Mouse (Mus musculus): ENCODE measurements around the gene Ttn. TPM values are rescaled to one million over a fixed set of nuclear protein-coding genes. Genes with fewer than 3 reads are reported as not detected.

Gene Ttn
- polyA plus RNA-seq, 1 experiment from 2014 or later: 706 TPM

DNA sequence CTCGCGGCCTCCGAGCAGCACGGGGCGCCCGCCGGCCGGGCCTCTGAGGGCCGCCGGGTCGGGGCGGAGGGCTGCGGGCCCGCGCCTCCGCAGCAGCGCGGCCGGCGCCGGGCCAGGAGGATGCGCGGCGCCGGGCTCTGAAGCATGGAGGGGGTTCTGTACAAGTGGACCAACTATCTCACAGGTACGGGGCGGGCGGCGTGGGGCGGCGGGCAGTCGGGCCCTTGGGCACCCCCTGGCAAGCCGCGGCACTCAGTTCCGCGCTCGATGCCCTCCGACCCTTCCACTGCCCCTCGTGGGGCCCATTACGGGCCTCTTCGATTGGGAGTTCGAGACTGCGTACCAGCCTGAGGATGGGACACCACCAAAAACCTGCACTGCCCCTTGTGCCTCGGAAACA is 306.9 kb downstream of the Ttn start:
- under 1% methylated on average over 40 of the region's 44 CpGs for WGBS
- Histone ChIP-seq H3K4me1 (ENCODE audit: control insufficient read depth in 2 of 2, insufficient read depth in 2 of 2, low read length in 2 of 2) (peaks cover 6 to 32% of the 10 kb centered on the region in 2 experiments), H3K9ac (ENCODE audit: low read length) (peak overlapping the region; percentile 89), H3K4me3 (ENCODE audit: control insufficient read depth in 1 of 2, insufficient read depth in 1 of 2, low read depth in 1 of 2, low read length in 2 of 2) (peak overlapping the region; percentile 78 to 83), H3K36me3 (ENCODE audit: control insufficient read depth, insufficient read depth, low read length) (peaks cover 16% of the 10 kb centered on the region), H3K9me3 (ENCODE audit: control insufficient read depth, low read length) (no peaks in the 10 kb centered on the region), H3K27ac (replicated peaks in 1 of 2; ENCODE audit: control insufficient read depth in 1 of 2, insufficient read depth in 1 of 2, low read depth in 2 of 2, low read length in 2 of 2) (peak overlapping the region in 1 of 2 experiments; percentile 85; a peak in 2 of 4 replicates), H3K27me3 (ENCODE audit: control insufficient read depth, insufficient read depth, low read length) (no peaks in the 10 kb centered on the region), H3K4me2 (ENCODE audit: low read length) (peak overlapping the region; percentile 88)
- ATAC-seq (ENCODE audit: insufficient number of reproducible peaks, insufficient read depth, low FRiP score, low read depth): peak; percentile 13; the same call in 1 of the 2 replicates

DNA sequence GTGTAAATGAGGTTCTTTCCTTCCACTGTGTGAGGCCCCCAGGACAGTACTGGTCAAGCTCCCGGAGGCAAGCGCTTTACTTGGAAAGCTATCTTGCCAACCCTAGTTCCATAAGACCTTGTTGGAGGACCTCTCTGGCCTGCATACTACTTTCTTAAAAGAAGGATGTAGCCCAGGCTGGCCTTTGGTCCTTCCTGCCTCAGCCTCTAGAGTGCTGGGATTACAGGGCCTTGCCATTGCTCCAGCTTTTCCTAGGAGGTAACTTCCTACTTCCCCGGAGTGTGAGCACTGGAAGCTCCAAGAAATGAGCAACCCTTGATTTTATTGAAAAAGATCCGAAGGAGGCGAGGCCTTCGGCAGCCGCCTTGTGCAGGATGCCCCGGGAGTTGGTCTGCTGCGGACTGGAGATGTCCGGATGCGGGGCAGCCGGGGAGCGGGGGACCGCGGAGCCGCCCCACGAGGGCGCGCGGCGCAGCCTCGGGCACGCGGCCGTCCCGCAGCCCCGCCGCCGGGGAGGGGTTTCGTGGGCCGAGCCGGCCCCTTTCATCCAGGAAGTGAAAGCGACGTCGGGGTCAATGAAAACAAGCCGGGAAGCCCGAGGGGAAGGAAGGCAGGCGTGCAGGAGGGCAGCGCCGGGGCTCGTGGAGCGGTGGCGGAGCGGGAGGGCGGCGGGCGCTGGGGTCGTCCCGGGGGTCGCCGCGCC is 307.5 kb downstream of the Ttn start, which contains the start of gene Plekha3:
TSS of gene Plekha3 (plus strand) at position 557 of the 703 bp plus-strand sequence.
- Histone ChIP-seq H3K27me3 (ENCODE audit: control insufficient read depth, insufficient read depth, low read length) (no peaks in the 10 kb centered on the region), H3K4me3 (ENCODE audit: control insufficient read depth in 1 of 2, insufficient read depth in 1 of 2, low read depth in 1 of 2, low read length in 2 of 2) (peak within 1 kb of the TSS; percentile 78 to 83), H3K4me2 (ENCODE audit: low read length) (peak within 1 kb of the TSS; percentile 88), H3K4me1 (ENCODE audit: control insufficient read depth in 2 of 2, insufficient read depth in 2 of 2, low read length in 2 of 2) (peaks cover 6 to 32% of the 10 kb centered on the region in 2 experiments), H3K27ac (replicated peaks in 1 of 2; ENCODE audit: control insufficient read depth in 1 of 2, insufficient read depth in 1 of 2, low read depth in 2 of 2, low read length in 2 of 2) (peak within 1 kb of the TSS; percentile 72 to 85), H3K9me3 (ENCODE audit: control insufficient read depth, low read length) (no peaks in the 10 kb centered on the region), H3K36me3 (ENCODE audit: control insufficient read depth, insufficient read depth, low read length) (peaks cover 12% of the 10 kb centered on the region), H3K9ac (ENCODE audit: low read length) (peak within 1 kb of the TSS; percentile 89)
- WGBS: 6% methylated on average over 38 of the region's 52 CpGs
- peak; percentile 79 for ATAC-seq (ENCODE audit: insufficient number of reproducible peaks, insufficient read depth, low FRiP score, low read depth)

DNA sequence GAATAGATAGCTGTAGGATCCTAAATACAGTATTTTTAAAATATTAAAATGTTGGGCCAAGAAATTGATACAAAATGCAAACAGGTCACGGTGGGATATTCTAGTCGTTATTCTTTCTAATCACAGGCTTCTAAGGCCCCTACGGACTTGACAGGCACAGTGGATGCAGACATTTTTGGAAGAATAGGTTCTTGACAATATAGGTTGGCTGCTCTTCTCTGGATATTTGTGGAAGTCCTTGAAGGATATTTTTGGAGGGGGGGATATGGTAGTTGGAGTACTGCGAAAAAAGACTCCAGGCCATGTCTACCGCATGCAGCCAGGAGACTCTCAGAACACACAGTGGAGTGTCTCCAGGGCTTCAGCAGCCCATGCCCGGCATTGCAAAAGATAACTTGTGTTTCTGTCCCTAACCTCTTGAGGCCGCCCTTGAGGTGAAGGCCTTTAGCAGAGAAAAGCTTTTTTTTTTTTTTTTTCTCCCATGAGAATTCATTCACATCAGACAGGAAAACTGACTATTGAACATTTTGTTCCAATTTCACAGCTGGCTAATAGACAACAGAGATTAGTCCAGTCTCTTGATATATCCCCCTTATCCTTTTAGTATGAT is 308.8 kb downstream of the Ttn start:
- Histone ChIP-seq H3K4me2 (ENCODE audit: low read length) (peak overlapping the region; percentile 68), H3K27me3 (ENCODE audit: control insufficient read depth, insufficient read depth, low read length) (no peaks in the 10 kb centered on the region), H3K9ac (ENCODE audit: low read length) (no peak overlapping the region), H3K27ac (replicated peaks in 1 of 2; ENCODE audit: control insufficient read depth in 1 of 2, insufficient read depth in 1 of 2, low read depth in 2 of 2, low read length in 2 of 2) (peak overlapping the region; percentile 66 to 84; a peak in 3 of 4 replicates), H3K9me3 (ENCODE audit: control insufficient read depth, low read length) (no peaks in the 10 kb centered on the region), H3K4me1 (ENCODE audit: control insufficient read depth in 2 of 2, insufficient read depth in 2 of 2, low read length in 2 of 2) (peaks cover 6 to 32% of the 10 kb centered on the region in 2 experiments), H3K4me3 (ENCODE audit: control insufficient read depth in 1 of 2, insufficient read depth in 1 of 2, low read depth in 1 of 2, low read length in 2 of 2) (peak overlapping the region in 1 of 2 experiments; percentile 48; a peak in 2 of 4 replicates), H3K36me3 (ENCODE audit: control insufficient read depth, insufficient read depth, low read length) (peaks cover 13% of the 10 kb centered on the region; the same call in 1 of the 2 replicates)
- no peak for ATAC-seq (ENCODE audit: insufficient number of reproducible peaks, insufficient read depth, low FRiP score, low read depth)
- WGBS: 25% methylated on average over 7 of the region's 7 CpGs

DNA sequence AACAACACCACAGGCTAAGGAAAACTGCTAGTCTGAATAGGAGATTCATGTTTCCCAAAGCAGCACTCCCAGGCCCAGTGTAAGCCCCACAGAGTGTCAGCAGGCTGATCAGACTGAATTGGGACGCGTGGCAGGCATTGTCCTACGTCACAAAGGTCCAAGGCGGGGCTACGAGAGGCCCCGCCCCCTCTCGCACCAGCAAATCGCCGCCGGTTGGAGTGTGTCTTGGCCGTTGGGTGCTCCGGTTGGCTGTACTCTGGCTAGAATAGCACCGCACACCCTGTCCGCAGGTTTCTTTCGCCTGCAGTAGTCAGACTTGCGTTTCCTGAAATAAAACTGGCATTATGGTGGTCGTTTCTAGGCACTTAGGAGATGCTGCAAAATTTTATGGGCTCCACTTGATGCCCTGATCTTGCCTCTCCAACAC is 309.4 kb downstream of the Ttn start, which contains the start of gene Fkbp7:
TSS of gene Fkbp7 (minus strand) at position 151 of the 427 bp plus-strand sequence.
- 0% methylated on average over 17 of the region's 17 CpGs for WGBS
- Histone ChIP-seq H3K27me3 (ENCODE audit: control insufficient read depth, insufficient read depth, low read length) (no peaks in the 10 kb centered on the region), H3K4me1 (ENCODE audit: control insufficient read depth in 2 of 2, insufficient read depth in 2 of 2, low read length in 2 of 2) (peaks cover 6 to 32% of the 10 kb centered on the region in 2 experiments)

DNA sequence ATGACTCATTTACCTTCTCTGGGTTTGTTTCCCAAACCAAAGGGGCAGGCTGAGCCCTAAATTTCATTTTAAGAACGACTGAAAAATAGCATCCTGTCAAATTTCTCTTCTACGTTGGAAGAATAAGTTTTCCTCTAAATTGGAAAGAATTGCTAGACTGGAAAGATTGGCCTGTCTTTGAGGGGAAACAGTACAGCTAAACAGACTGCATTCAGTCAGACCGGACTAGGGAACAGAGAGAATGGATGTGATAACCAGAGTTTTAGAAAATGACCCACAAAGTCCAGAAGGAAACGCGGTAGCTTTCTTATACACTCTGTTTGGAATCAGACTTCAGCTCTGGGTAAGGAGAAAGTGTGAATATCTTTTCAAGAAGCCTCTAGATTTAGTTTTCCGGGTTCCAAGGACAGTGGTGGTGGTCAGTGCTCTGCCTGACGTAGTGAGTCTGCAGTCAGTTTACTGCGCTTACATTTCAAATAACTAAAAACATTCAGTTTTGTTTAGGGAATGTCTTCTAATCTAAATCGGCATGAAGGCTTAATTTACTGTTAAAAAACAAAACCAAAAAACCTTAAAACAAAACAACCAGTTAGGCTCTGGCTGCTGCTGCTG is 310.1 kb downstream of the Ttn start:
- Histone ChIP-seq H3K27ac (replicated peaks in 1 of 2; ENCODE audit: control insufficient read depth in 1 of 2, insufficient read depth in 1 of 2, low read depth in 2 of 2, low read length in 2 of 2) (peak overlapping the region; percentile 66 to 84), H3K27me3 (ENCODE audit: control insufficient read depth, insufficient read depth, low read length) (no peaks in the 10 kb centered on the region), H3K9ac (ENCODE audit: low read length) (peak overlapping the region; percentile 67), H3K4me1 (ENCODE audit: control insufficient read depth in 2 of 2, insufficient read depth in 2 of 2, low read length in 2 of 2) (peaks cover 6 to 33% of the 10 kb centered on the region in 2 experiments), H3K4me3 (ENCODE audit: control insufficient read depth in 1 of 2, insufficient read depth in 1 of 2, low read depth in 1 of 2, low read length in 2 of 2) (peak overlapping the region; percentile 39 to 48), H3K36me3 (ENCODE audit: control insufficient read depth, insufficient read depth, low read length) (0 out of 2 replicates have a peak, but pooled peaks cover 8% of the 10 kb centered on the region), H3K4me2 (ENCODE audit: low read length) (peak overlapping the region; percentile 68), H3K9me3 (ENCODE audit: control insufficient read depth, low read length) (no peaks in the 10 kb centered on the region)
- WGBS: 30% methylated on average over 9 of the region's 9 CpGs
- ATAC-seq (ENCODE audit: insufficient number of reproducible peaks, insufficient read depth, low FRiP score, low read depth): no peak

More for the DNA sequence above, 309.4 kb downstream of the Ttn start, which contains the start of gene Fkbp7:
- H3K36me3 ChIP-seq (ENCODE audit: control insufficient read depth, insufficient read depth, low read length): peaks cover 8% of the 10 kb centered on the region; the same call in 1 of the 2 replicates
- H3K4me3 ChIP-seq (ENCODE audit: control insufficient read depth in 1 of 2, insufficient read depth in 1 of 2, low read depth in 1 of 2, low read length in 2 of 2): peak within 1 kb of the TSS; percentile 39 to 48
- peak within 1 kb of the TSS; percentile 68 for H3K4me2 ChIP-seq (ENCODE audit: low read length)
- peak; percentile 91 for ATAC-seq (ENCODE audit: insufficient number of reproducible peaks, insufficient read depth, low FRiP score, low read depth)
- peak within 1 kb of the TSS; percentile 66 to 84 for H3K27ac ChIP-seq (replicated peaks in 1 of 2; ENCODE audit: control insufficient read depth in 1 of 2, insufficient read depth in 1 of 2, low read depth in 2 of 2, low read length in 2 of 2)
- peak within 1 kb of the TSS; percentile 67 for H3K9ac ChIP-seq (ENCODE audit: low read length)
- H3K9me3 ChIP-seq (ENCODE audit: control insufficient read depth, low read length): no peaks in the 10 kb centered on the region

DNA sequence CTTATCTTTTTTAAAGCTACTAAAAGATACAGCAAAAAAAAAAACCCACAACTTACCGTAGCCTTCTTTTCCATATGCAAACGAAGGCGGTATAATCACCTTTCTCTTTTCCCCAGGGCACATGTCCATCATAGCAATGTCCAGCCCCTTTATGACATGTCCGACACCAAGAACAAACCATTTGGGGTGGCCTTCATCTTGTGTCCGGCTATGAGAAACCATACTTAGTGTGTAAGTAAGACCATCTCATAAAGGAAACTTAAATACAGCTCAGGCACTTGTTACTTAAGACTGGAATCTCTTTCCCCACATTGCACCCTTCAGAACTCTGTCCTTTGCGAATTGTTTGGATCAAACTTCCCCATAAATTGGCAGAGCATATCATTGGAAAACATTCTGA is 310.7 kb downstream of the Ttn start:
- Histone ChIP-seq H3K27ac (replicated peaks in 1 of 2; ENCODE audit: control insufficient read depth in 1 of 2, insufficient read depth in 1 of 2, low read depth in 2 of 2, low read length in 2 of 2) (no peak overlapping the region), H3K9me3 (ENCODE audit: control insufficient read depth, low read length) (no peaks in the 10 kb centered on the region), H3K27me3 (ENCODE audit: control insufficient read depth, insufficient read depth, low read length) (no peaks in the 10 kb centered on the region), H3K4me3 (ENCODE audit: control insufficient read depth in 1 of 2, insufficient read depth in 1 of 2, low read depth in 1 of 2, low read length in 2 of 2) (peak overlapping the region; percentile 39 to 48; a peak in 3 of 4 replicates), H3K4me1 (ENCODE audit: control insufficient read depth in 2 of 2, insufficient read depth in 2 of 2, low read length in 2 of 2) (peaks cover 6 to 31% of the 10 kb centered on the region in 2 experiments), H3K4me2 (ENCODE audit: low read length) (peak overlapping the region; percentile 68), H3K9ac (ENCODE audit: low read length) (peak overlapping the region; percentile 67), H3K36me3 (ENCODE audit: control insufficient read depth, insufficient read depth, low read length) (0 out of 2 replicates have a peak, but pooled peaks cover 13% of the 10 kb centered on the region)
- ATAC-seq (ENCODE audit: insufficient number of reproducible peaks, insufficient read depth, low FRiP score, low read depth): no peak
- WGBS: 86% methylated on average over 6 of the region's 6 CpGs

DNA sequence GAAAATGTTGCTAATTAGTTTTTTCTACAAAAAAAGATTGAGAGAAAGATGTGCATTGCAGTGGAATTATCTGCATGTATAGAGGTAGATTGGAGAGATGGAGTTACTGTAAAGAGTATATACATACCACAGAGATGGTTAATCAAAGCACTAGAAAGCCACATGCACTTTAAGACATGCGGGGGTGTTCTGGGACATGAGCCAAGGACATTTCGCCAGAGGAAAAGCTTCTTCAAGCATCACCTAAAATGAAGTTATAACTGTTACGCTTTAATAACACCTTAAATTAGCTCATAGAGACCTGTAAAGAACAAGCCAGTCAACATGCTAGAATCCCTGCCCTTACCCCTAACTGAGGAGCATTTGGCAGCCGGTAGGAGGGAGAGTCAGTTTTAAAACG is 315.1 kb downstream of the Ttn start:
- H3K36me3 ChIP-seq (ENCODE audit: control insufficient read depth, insufficient read depth, low read length): peaks cover 46% of the 10 kb centered on the region
- H3K4me3 ChIP-seq (ENCODE audit: control insufficient read depth in 1 of 2, insufficient read depth in 1 of 2, low read depth in 1 of 2, low read length in 2 of 2): no peak overlapping the region
- no peaks in the 10 kb centered on the region for H3K9me3 ChIP-seq (ENCODE audit: control insufficient read depth, low read length)
- H3K4me1 ChIP-seq (ENCODE audit: control insufficient read depth in 2 of 2, insufficient read depth in 2 of 2, low read length in 2 of 2): peaks cover 0 to 9% of the 10 kb centered on the region in 2 experiments; a peak in 3 of 4 replicates
- H3K27ac ChIP-seq (replicated peaks in 1 of 2; ENCODE audit: control insufficient read depth in 1 of 2, insufficient read depth in 1 of 2, low read depth in 2 of 2, low read length in 2 of 2): no peak overlapping the region
- no peak overlapping the region for H3K9ac ChIP-seq (ENCODE audit: low read length)
- H3K27me3 ChIP-seq (ENCODE audit: control insufficient read depth, insufficient read depth, low read length): no peaks in the 10 kb centered on the region
- no peak for ATAC-seq (ENCODE audit: insufficient number of reproducible peaks, insufficient read depth, low FRiP score, low read depth)
- H3K4me2 ChIP-seq (ENCODE audit: low read length): no peak overlapping the region
- WGBS: 51% methylated on average over 5 of the region's 5 CpGs
